Mouse (Mus musculus) heart, adult 2 months (tissue): ENCODE measurements at regions not wholly inside any gene's neighbourhood (a gene's known extent, or its start where the extent isn't known, plus 50 kb on each side); places are given as distances from the start of the nearest gene placed in this dataset.

Experiments
- CTCF ChIP-seq: fragments of 200-600 bp; IDR thresholded peaks from 2 replicates; pipeline ENCODE4 v1.8.1; 2022; ENCODE audit warnings: antibody characterized with exemption, mild to moderate bottlenecking, moderate library complexity
- EP300 ChIP-seq: fragments of 200-500 bp; IDR thresholded peaks from 2 replicates; pipeline ENCODE4 v1.6.1; 2011; ENCODE audit warnings: low read depth, low read length, control low read depth; ENCODE audit not compliant: insufficient read depth
- POLR2A ChIP-seq: fragments of 200-500 bp; IDR thresholded peaks from 2 replicates; pipeline ENCODE4 v1.6.1; 2011; ENCODE audit warnings: mild to moderate bottlenecking, low read depth, low read length, control low read depth; ENCODE audit not compliant: insufficient read depth

GRCm38 (mm10) chr7:40245188-40245587, 652.9 kb upstream of the Vstm2b start:
- TF ChIP-seq POLR2A = no peak
- no peak for TF ChIP-seq CTCF
- no peak for TF ChIP-seq EP300
